Mouse (Mus musculus) brain, embryonic 14.5 days (tissue): Measurements from ENCODE around the gene Ice1.

ENCODE experiments used
- CTCF ChIP-seq: fragments of 200-500 bp; IDR thresholded peaks from 2 replicates; pipeline ENCODE4 v1.5.1; 2012; ENCODE audit warnings: inconsistent platforms, mild to moderate bottlenecking, moderate library complexity, borderline replicate concordance; ENCODE audit not compliant: insufficient read depth, insufficient read length; ENCODE audit errors: extremely low read depth
- POLR2A ChIP-seq: fragments of 200-500 bp; IDR thresholded peaks from 2 replicates; pipeline ENCODE4 v1.6.1; 2012; ENCODE audit warnings: mild to moderate bottlenecking, inconsistent platforms, borderline replicate concordance; ENCODE audit not compliant: poor library complexity, insufficient read depth, insufficient read length, severe bottlenecking; ENCODE audit errors: extremely low read depth

DNA sequence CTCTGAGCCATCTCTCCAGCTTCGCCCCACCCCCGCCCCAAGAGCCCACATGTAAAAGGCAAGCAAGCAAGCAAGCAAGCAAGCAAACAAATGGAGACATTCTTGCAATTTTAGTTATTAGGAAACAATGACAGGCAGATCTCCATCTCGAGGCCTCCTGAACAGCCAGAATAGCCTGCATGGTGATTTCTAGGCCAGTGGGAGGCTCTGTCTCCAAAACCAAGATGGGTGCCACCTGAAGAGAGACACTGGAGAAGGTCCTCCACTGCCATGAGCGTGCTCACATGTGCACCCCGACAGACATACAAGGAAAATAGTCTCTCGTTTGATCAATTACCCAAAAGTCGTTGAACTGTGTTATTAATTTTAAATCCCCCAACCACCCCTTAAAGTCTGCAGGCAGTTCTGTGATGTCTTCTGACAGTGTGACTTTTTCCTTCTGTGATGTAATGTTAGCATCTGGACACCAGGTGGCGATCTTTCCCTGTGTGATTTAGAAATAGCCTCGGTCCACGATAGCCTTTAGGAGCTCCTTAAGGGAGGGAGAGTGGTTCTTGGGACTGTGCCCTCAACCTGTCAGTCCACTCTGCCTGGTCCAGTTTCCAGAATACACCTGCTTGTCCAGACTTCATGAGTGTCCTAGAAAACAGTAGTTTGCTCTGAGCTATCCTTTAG is 6.1 kb upstream of the Ice1 start:
- TF ChIP-seq POLR2A (no peak), CTCF (peak; percentile 77; the same call in 1 of the 2 replicates)
